Mouse (Mus musculus): ENCODE results near the gene Spred2.

DNA sequence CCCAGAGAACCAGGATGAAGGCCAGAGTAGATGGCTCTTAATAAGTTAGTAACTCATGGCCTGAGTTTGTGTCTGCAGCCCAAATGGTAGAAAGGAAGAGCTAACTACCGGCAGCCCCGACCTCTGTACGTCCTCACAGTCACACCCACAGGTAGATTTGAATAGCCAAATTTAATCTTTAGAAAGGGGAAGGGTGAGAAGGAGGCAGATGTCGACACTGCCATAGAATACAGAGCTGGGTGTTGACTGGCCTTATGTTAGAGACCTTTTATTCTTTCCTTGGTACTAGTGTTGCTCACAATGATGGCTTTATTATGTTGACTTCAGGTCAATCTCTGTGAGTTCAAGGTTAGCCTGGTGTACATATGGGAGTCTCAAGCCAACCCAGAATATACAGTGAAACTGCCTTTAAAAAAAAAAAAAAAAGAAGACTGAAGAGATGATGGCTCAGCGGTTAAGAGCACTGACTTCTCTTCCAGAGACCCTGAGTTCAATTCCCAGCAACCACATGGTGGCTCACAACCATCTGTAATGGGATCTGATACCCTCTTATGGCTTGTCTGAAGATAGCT, 61.2 kb downstream of the Spred2 start:
- TF ChIP-seq CTCF (IDR thresholded peaks at IDR 0.05; ENCODE audit: low read depth, low read length): no peak
- no peak for TF ChIP-seq GATA1 (IDR thresholded peaks at IDR 0.05; ENCODE audit: borderline replicate concordance, low read length)
- no peak for TF ChIP-seq POLR2AphosphoS5 (IDR thresholded peaks at IDR 0.05; ENCODE audit: insufficient replicate concordance, low read depth, low read length)

Data from G1E (cell line).